Mouse (Mus musculus) ovary, adult 18-20 months (tissue): ENCODE data around the gene Pcdh19.
"Not testable (repeated sequence)": the region's sequence is repeated elsewhere in the genome, so short reads cannot be mapped to it uniquely, and the experiment has no call there.

ENCODE experiments used
- DNase-seq: peaks from one replicate; pipeline ENCODE4 v3.0.0; 2022; ENCODE audit warnings: low spot score, mixed read lengths

Pcdh19 gene

GRCm38 (mm10) chrX:133688840-133689239 is at the start of gene Pcdh19:
TSS of gene Pcdh19 (minus strand) at chrX:133688987.
- DNase-seq: peak; percentile 73

- no peak for DNase-seq
Measured at GRCm38 (mm10) chrX:133735871-133736270, 47.1 kb upstream of the Pcdh19 start.

GRCm38 (mm10) chrX:133734984-133735383 is 46.2 kb upstream of the Pcdh19 start:
- DNase-seq: no peak

GRCm38 (mm10) chrX:133721517-133721916 is 32.7 kb upstream of the Pcdh19 start:
- DNase-seq: no peak

GRCm38 (mm10) chrX:133710621-133711020 is 21.8 kb upstream of the Pcdh19 start:
- DNase-seq: no peak

- no peak for DNase-seq
Measured at GRCm38 (mm10) chrX:133702902-133703301, 14.1 kb upstream of the Pcdh19 start.

GRCm38 (mm10) chrX:133697871-133698270 is 9.1 kb upstream of the Pcdh19 start:
- not testable (repeated sequence) for DNase-seq

GRCm38 (mm10) chrX:133696461-133696860 is 7.7 kb upstream of the Pcdh19 start:
- no peak for DNase-seq

- no peak for DNase-seq
Measured at GRCm38 (mm10) chrX:133693037-133693760, 4.4 kb upstream of the Pcdh19 start.

GRCm38 (mm10) chrX:133692392-133692790 is 3.6 kb upstream of the Pcdh19 start:
- DNase-seq: no peak

GRCm38 (mm10) chrX:133691581-133692391 is 3.0 kb upstream of the Pcdh19 start:
- no peak for DNase-seq

- DNase-seq: no peak
Measured at GRCm38 (mm10) chrX:133690822-133691221, 2.0 kb upstream of the Pcdh19 start.

GRCm38 (mm10) chrX:133689576-133690250 is 926 bp upstream of the Pcdh19 start:
- no peak for DNase-seq

GRCm38 (mm10) chrX:133688156-133688555 is 631 bp downstream of the Pcdh19 start:
- no peak for DNase-seq

GRCm38 (mm10) chrX:133687666-133688151 is 1.1 kb downstream of the Pcdh19 start:
- no peak for DNase-seq

- DNase-seq: no peak
Measured at GRCm38 (mm10) chrX:133686533-133687311, 2.1 kb downstream of the Pcdh19 start.

GRCm38 (mm10) chrX:133685572-133685971 is 3.2 kb downstream of the Pcdh19 start:
- no peak for DNase-seq

- DNase-seq: no peak
Measured at GRCm38 (mm10) chrX:133683961-133684360, 4.8 kb downstream of the Pcdh19 start.

- DNase-seq: no peak
Measured at GRCm38 (mm10) chrX:133675121-133675520, 13.7 kb downstream of the Pcdh19 start.

- no peak for DNase-seq
Measured at GRCm38 (mm10) chrX:133673796-133674195, 15.0 kb downstream of the Pcdh19 start.

- DNase-seq: no peak
Measured at GRCm38 (mm10) chrX:133660111-133660510, 28.7 kb downstream of the Pcdh19 start.
